Mouse (Mus musculus) limb, embryonic 13.5 days (tissue): Measurements from ENCODE around the gene Gm8332. TPM values are rescaled to one million over a fixed set of nuclear protein-coding genes. Genes with fewer than 3 reads are reported as not detected.

ENCODE experiments used
- ATAC-seq: fragments of 200-750 bp; cut with Nextera tagmentation; 2 replicates; pipeline ENCODE4 v1.8.0; 2017; ENCODE audit warnings: low read depth, moderate number of reproducible peaks, moderate TSS enrichment; ENCODE audit not compliant: low FRiP score
- H3K27ac ChIP-seq: fragments of 300-500 bp; sonication (generic); 2 replicates; pipeline ENCODE4 v1.5.1; 2015; ENCODE audit warnings: inconsistent platforms, mild to moderate bottlenecking, moderate library complexity
- H3K27me3 ChIP-seq: fragments of 300-500 bp; sonication (generic); 2 replicates; pipeline ENCODE4 v1.6.1; 2015; ENCODE audit warnings: mild to moderate bottlenecking, inconsistent platforms
- H3K36me3 ChIP-seq: fragments of 300-500 bp; sonication (generic); 2 replicates; pipeline ENCODE4 v1.6.1; 2015; ENCODE audit warnings: inconsistent platforms, mild to moderate bottlenecking, moderate library complexity
- H3K4me1 ChIP-seq: fragments of 300-500 bp; sonication (generic); 2 replicates; pipeline ENCODE4 v1.6.1; 2015; ENCODE audit warnings: inconsistent platforms
- H3K4me2 ChIP-seq: fragments of 300-500 bp; sonication (generic); replicated peaks from 2 replicates; pipeline ENCODE4 v1.6.1; 2015; ENCODE audit warnings: inconsistent platforms, mild to moderate bottlenecking, moderate library complexity
- H3K4me3 ChIP-seq: fragments of 300-500 bp; sonication (generic); 2 replicates; pipeline ENCODE4 v1.5.1; 2015; ENCODE audit warnings: moderate library complexity, mild to moderate bottlenecking, inconsistent platforms
- H3K9ac ChIP-seq: fragments of 300-500 bp; sonication (generic); 2 replicates; pipeline ENCODE4 v1.6.1; 2015; ENCODE audit warnings: mild to moderate bottlenecking, inconsistent platforms
- H3K9me3 ChIP-seq: fragments of 300-500 bp; sonication (generic); 2 replicates; pipeline ENCODE4 v1.6.1; 2016; ENCODE audit warnings: inconsistent platforms
- WGBS: fragments of 180-500 bp; shearing (Covaris S2); methylation state at CpG from one replicate; pipeline ENCODE4 v1.1.7; 2015; 5-methylcytosine and 5-hydroxymethylcytosine counted together
- polyA plus RNA-seq: library from polyadenylated mRNA; unstranded; fragments of >200 nt; fragmentation: Nextera tagmentation; extraction: Ambion mirVana; gene quantifications from 2 replicates; pipeline ENCODE4 v1.2.1, GENCODE M21; 2015

Gm8332 gene
- polyA plus RNA-seq, 1 experiment from 2014 or later = not detected

DNA sequence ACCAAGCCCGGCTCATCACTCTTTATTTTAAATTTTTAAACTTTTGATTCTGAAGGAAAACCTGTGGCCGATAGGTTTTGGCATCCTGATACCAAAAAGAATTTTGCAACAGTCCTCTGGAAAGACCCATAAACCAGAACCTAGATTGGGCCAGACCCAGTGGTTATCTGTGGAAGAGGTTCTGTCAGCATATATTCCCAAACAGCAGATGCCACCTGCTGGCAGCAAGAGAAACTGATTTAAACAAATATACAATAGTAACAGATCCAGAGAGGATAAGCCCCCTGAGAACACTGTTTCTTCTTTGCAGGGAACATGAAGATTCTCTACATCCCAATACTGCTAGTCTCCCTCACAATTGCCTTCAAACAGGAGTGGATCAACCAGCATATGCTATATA lies 47.0 kb downstream of the Gm8332 start:
- WGBS = 92% methylated on average over 2 of the region's 2 CpGs

More for the DNA sequence above, 47.0 kb downstream of the Gm8332 start:
- Histone ChIP-seq H3K27ac (no peak overlapping the region), H3K4me1 (no peaks in the 10 kb centered on the region), H3K4me2 (no peak overlapping the region), H3K27me3 (no peaks in the 10 kb centered on the region), H3K36me3 (no peaks in the 10 kb centered on the region), H3K9ac (no peak overlapping the region), H3K9me3 (no peaks in the 10 kb centered on the region), H3K4me3 (no peak overlapping the region)
- ATAC-seq = no peak

Other genes with a start within 250 kb of the Gm8332 start
- not detected in 2 replicates for gene Gm2075, start 238.3 kb downstream of the Gm8332 start, polyA plus RNA-seq
- not detected in 2 replicates for gene Gm6803, start 231.3 kb downstream of the Gm8332 start, polyA plus RNA-seq
- not detected in 2 replicates for gene Gm2056, start 223.1 kb downstream of the Gm8332 start, polyA plus RNA-seq
- not detected in 2 replicates for gene Gm16368, start 166.4 kb downstream of the Gm8332 start, polyA plus RNA-seq
- not detected in 2 replicates for gene Gm10436, start 68.0 kb downstream of the Gm8332 start, polyA plus RNA-seq
- not detected in 2 replicates for gene Gm5662, start 24.4 kb upstream of the Gm8332 start, polyA plus RNA-seq
- not detected in 2 replicates for gene Gm5039, start 73.9 kb upstream of the Gm8332 start, polyA plus RNA-seq
- 22.4 and 23.3 TPM in 2 replicates for gene Adck1, start 110.5 kb upstream of the Gm8332 start, polyA plus RNA-seq